Mouse (Mus musculus): ENCODE data around the gene Braf.

Gene Braf

DNA sequence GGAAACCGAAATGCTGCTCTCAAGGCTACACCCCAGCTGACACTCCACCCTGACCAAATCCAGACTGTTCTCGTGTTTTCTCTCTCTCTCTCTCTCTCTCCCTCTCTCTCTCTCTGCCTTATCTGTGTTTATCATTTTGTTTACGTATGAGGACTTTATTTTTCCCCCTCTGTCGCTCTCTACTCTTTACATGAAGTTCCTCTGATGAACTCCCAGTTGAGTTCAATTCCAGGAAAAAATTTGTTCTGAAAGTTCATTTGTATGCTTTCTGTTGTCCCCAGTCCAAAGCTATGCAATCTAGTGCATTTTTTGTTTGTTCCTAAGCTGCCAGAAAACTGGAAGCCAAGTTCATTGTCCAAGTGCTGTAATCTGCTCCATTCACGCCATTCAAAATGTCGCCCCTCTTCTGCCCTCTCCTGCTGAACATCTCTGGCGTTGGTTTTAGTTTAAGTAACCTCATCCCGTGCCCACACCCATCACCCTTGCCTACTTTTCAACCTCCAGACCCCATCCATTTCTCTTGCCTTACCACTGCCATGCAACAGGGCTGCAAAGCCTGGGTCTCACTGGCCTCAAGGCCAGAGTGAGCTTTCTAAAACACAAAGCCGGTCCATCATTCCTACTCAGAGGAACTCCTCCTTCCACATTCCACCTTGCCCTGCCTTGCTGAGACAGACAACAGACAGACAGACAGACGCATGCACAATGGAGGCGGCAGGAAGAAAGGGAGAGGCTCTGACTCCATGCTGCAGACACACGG lies 170.2 kb downstream of the Braf start:
- DNase-seq, result no peak

All from liver (tissue).